Mouse (Mus musculus) megakaryocyte-erythroid progenitor cell, adult 5-6 weeks (primary cell): ENCODE data around the gene Olfr1386. TPM values are rescaled to one million over a fixed set of nuclear protein-coding genes. Genes with fewer than 3 reads are reported as not detected.
"Not testable (repeated sequence)": the region's sequence is repeated elsewhere in the genome, so short reads cannot be mapped to it uniquely, and the experiment has no call there.

ENCODE experiments used
- ATAC-seq: replicated peaks from 2 replicates; pipeline ENCODE4 v1.8.0; 2016; ENCODE audit warnings: mild to moderate bottlenecking, inconsistent platforms; ENCODE audit not compliant: severe bottlenecking, poor library complexity, low FRiP score, low TSS enrichment
- total RNA-seq, 2 experiments: library from RNA; stranded (forward) in 1 of 2; stranded (reverse) in 1 of 2; fragments of 200-1000, 215-1000 nt in 1 of 2; fragments of >200 nt in 1 of 2; fragmentation: Nextera tagmentation in 1 of 2; gene quantifications; 2 replicates each; pipeline ENCODE4 v1.2.3; 2014 to 2017

The Olfr1386 gene
- total RNA-seq (2014; fragmentation: Nextera tagmentation) = not detected in 2 replicates
- total RNA-seq (2017) = not detected in 2 replicates

DNA sequence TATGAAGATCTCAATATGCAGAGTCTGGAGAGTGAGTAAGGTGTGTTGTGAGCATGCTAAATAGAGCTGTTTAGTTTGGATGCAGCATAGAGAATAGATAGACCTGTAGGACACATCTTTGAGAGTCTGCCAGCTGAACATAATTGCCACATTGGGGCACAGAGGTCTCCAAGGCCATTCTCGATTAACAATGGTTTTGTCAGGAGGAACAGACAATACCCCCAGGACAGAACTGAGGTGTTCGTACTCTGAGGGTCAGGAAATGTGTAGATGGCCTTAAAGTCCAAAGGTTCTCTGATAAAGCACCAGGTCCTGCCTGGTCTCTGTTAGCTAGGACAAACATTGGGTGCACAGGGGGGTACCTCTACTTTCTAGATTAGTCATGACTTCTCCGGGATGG, at the start of gene Olfr1386:
Gene Olfr1386 (plus strand): TSS at position 301 of the 400 bp plus-strand sequence.
- not testable (repeated sequence) for ATAC-seq

DNA sequence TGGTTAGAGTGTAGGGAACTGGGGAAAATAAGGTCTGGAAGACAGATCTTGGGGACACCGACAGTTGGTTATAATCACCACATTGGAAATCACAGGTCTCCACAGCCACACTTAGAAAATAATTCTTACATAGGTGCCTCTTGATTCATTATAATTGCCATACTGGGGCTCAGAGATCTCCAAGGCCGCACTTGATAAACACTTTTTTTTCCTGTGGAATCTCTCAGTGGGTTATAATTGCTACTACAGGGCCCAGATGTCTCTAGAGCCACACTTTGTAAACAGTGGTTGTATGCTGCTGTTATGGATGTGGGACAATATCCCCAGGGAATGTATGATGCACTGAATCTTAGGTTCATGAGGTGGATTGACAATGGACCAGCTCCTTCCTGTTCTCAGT, 42.1 kb upstream of the Olfr1386 start, which contains the start of gene Olfr1389:
Gene Olfr1389 (plus strand): TSS at position 301 of the 400 bp plus-strand sequence.
- ATAC-seq = no peak

- ATAC-seq = no peak
Measured at GRCm38 (mm10) chr11:49425257-49425927, 39.5 kb upstream of the Olfr1386 start.

- ATAC-seq = no peak
Measured at GRCm38 (mm10) chr11:49429641-49430040, 35.2 kb upstream of the Olfr1386 start.

DNA sequence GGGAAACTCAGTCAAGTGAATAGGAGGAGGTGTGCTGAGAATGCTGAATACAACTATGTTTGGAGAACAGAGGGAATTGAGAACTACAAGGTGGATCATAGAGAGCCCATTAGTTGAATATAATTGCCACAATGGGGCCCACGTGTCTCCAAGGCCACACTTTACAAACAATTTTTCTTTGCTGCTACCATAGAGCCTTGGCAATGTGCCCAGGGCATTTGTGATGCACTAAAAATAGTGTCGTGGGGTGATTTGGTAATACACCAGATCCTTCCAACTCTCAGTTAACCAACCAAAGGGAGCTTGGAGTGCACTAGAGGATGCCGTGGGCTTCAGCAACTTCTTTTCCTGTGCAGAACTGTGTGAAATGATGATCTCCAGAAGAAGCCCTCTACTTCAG, 28.4 kb upstream of the Olfr1386 start, which contains the start of gene Olfr1388:
Gene Olfr1388 (plus strand): TSS at position 214 of the 400 bp plus-strand sequence.
- no peak for ATAC-seq

DNA sequence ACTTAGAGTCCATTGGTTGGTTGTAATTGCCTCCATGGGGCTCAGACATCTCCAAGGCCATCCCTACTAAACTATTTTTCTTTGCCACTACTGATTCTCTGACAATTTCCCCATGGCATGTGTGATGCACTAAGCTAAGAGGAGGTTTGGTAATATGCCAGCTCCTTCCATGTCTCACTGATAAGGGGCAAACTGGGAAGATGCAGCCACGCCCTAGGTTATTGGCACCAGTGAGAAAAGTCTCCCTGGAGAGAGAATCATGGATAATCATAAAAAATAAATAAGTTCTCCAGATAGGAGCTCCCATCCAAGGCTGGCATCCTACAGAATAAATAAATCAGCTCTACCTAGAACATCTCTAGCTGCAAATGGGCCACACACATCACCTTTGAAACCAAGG, 9.8 kb upstream of the Olfr1386 start, which contains the start of gene Olfr1387:
Gene Olfr1387 (plus strand): TSS at position 301 of the 400 bp plus-strand sequence.
- ATAC-seq = no peak

- ATAC-seq = no peak
Measured at GRCm38 (mm10) chr11:49485973-49486372, 21.1 kb downstream of the Olfr1386 start.

GRCm38 (mm10) chr11:49488770-49489169, 23.9 kb downstream of the Olfr1386 start, which contains the start of gene Olfr1385:
TSS of gene Olfr1385 (plus strand) at chr11:49489070.
- ATAC-seq = not testable (repeated sequence)

- no peak for ATAC-seq
Measured at GRCm38 (mm10) chr11:49518086-49518485, 53.2 kb downstream of the Olfr1386 start.

GRCm38 (mm10) chr11:49519348-49519747, 54.5 kb downstream of the Olfr1386 start, which contains the start of gene Olfr1383:
TSS of gene Olfr1383 (plus strand) at chr11:49519648.
- no peak for ATAC-seq

Other genes with a start within 250 kb of the Olfr1386 start
- 47.4 and 53.5 TPM in 2 replicates for gene Mgat1, start 220.9 kb upstream of the Olfr1386 start, total RNA-seq (2014; fragmentation: Nextera tagmentation)
- 28.1 and 34.2 TPM in 2 replicates for gene Mgat1, start 220.9 kb upstream of the Olfr1386 start, total RNA-seq (2017)
- not detected in 2 replicates for gene Olfr1393, start 186.7 kb upstream of the Olfr1386 start, total RNA-seq (2014; fragmentation: Nextera tagmentation)
- gene Olfr1393, start 186.7 kb upstream of the Olfr1386 start, total RNA-seq (2017) = not detected in 2 replicates
- not detected in 2 replicates for gene Olfr1392, start 179.8 kb upstream of the Olfr1386 start, total RNA-seq (2014; fragmentation: Nextera tagmentation)
- not detected in 2 replicates for gene Olfr1392, start 179.8 kb upstream of the Olfr1386 start, total RNA-seq (2017)
- not detected in 2 replicates for gene Olfr10, start 160.3 kb upstream of the Olfr1386 start, total RNA-seq (2014; fragmentation: Nextera tagmentation)
- not detected in 2 replicates for gene Olfr10, start 160.3 kb upstream of the Olfr1386 start, total RNA-seq (2017)
- not detected in 2 replicates for gene Olfr1391, start 142.3 kb upstream of the Olfr1386 start, total RNA-seq (2014; fragmentation: Nextera tagmentation)
- not detected in 2 replicates for gene Olfr1391, start 142.3 kb upstream of the Olfr1386 start, total RNA-seq (2017)
- gene Olfr1390, start 129.9 kb upstream of the Olfr1386 start, total RNA-seq (2014; fragmentation: Nextera tagmentation) = not detected in 2 replicates
- gene Olfr1390, start 129.9 kb upstream of the Olfr1386 start, total RNA-seq (2017) = not detected in 2 replicates
- gene Olfr1389, start 42.0 kb upstream of the Olfr1386 start, total RNA-seq (2014; fragmentation: Nextera tagmentation) = not detected in 2 replicates
- not detected in 2 replicates for gene Olfr1389, start 42.0 kb upstream of the Olfr1386 start, total RNA-seq (2017)
- 0.72 and 0.87 TPM in 2 replicates for gene Olfr1388, start 28.4 kb upstream of the Olfr1386 start, total RNA-seq (2014; fragmentation: Nextera tagmentation)
- 0.80 and 1.4 TPM in 2 replicates for gene Olfr1388, start 28.4 kb upstream of the Olfr1386 start, total RNA-seq (2017)
- gene Olfr1387, start 9.7 kb upstream of the Olfr1386 start, total RNA-seq (2014; fragmentation: Nextera tagmentation) = not detected in 2 replicates
- not detected in 2 replicates for gene Olfr1387, start 9.7 kb upstream of the Olfr1386 start, total RNA-seq (2017)
- not detected in 2 replicates for gene Olfr1385, start 24.0 kb downstream of the Olfr1386 start, total RNA-seq (2014; fragmentation: Nextera tagmentation)
- not detected in 2 replicates for gene Olfr1385, start 24.0 kb downstream of the Olfr1386 start, total RNA-seq (2017)
- gene Olfr1384, start 41.7 kb downstream of the Olfr1386 start, total RNA-seq (2014; fragmentation: Nextera tagmentation) = not detected in 2 replicates
- not detected in 2 replicates for gene Olfr1384, start 41.7 kb downstream of the Olfr1386 start, total RNA-seq (2017)
- not detected in 2 replicates for gene Olfr1383, start 54.6 kb downstream of the Olfr1386 start, total RNA-seq (2014; fragmentation: Nextera tagmentation)
- gene Olfr1383, start 54.6 kb downstream of the Olfr1386 start, total RNA-seq (2017) = not detected in 2 replicates
- gene Olfr1382, start 63.2 kb downstream of the Olfr1386 start, total RNA-seq (2014; fragmentation: Nextera tagmentation) = not detected in 2 replicates
- gene Olfr1382, start 63.2 kb downstream of the Olfr1386 start, total RNA-seq (2017) = not detected in 2 replicates
- gene Olfr1381, start 78.4 kb downstream of the Olfr1386 start, total RNA-seq (2014; fragmentation: Nextera tagmentation) = not detected in 2 replicates
- gene Olfr1381, start 78.4 kb downstream of the Olfr1386 start, total RNA-seq (2017) = not detected in 2 replicates
- gene Olfr1380, start 91.8 kb downstream of the Olfr1386 start, total RNA-seq (2014; fragmentation: Nextera tagmentation) = not detected in 2 replicates
- not detected in 2 replicates for gene Olfr1380, start 91.8 kb downstream of the Olfr1386 start, total RNA-seq (2017)
- not detected in 2 replicates for gene Flt4, start 144.2 kb downstream of the Olfr1386 start, total RNA-seq (2014; fragmentation: Nextera tagmentation)
- not detected in 2 replicates for gene Flt4, start 144.2 kb downstream of the Olfr1386 start, total RNA-seq (2017)
- not detected in 2 replicates for gene Scgb3a1, start 198.6 kb downstream of the Olfr1386 start, total RNA-seq (2014; fragmentation: Nextera tagmentation)
- not detected in 2 replicates for gene Scgb3a1, start 198.6 kb downstream of the Olfr1386 start, total RNA-seq (2017)
- 104 and 127 TPM in 2 replicates for gene Cnot6, start 247.7 kb downstream of the Olfr1386 start, total RNA-seq (2014; fragmentation: Nextera tagmentation)
- 69.7 and 111 TPM in 2 replicates for gene Cnot6, start 247.7 kb downstream of the Olfr1386 start, total RNA-seq (2017)